Mouse (Mus musculus) gastrocnemius, postnatal 14 days (tissue): ENCODE measurements at regions not wholly inside any gene's neighbourhood (a gene's known extent, or its start where the extent isn't known, plus 50 kb on each side); places are given as distances from the start of the nearest gene placed in this dataset.
"Not testable (repeated sequence)": the region's sequence is repeated elsewhere in the genome, so short reads cannot be mapped to it uniquely, and the experiment has no call there.

Experiments
- DNase-seq: peaks from one replicate; pipeline ENCODE4 v3.0.0; 2021; ENCODE audit warnings: mixed read lengths
- intact Hi-C: fragments of 180-260 bp; cut with DNase I; formaldehyde crosslinking; loops from one replicate; pipeline ENCODE4 v1.15.1; 2025; ENCODE audit warnings: low total_unique reads

DNA sequence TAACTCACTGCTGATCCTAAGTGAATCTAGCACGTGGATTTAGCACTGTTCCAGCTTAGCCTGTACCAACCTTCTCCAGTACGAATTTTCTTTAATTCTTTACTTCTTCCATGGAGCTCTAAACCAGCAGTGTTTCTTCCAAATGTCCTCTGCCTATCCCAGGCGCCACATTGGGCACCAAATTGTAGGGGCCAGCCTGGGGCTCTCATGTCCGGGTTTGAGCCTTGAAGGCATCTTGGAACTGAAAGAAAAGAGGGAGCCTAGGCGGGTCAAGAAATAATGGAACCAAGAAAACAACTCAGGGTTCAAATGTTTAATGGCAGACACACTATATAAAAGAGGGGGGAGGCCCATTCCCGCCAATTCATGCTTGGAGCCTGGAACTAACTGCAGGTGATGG, 69.9 kb downstream of the Btbd35f17 start:
- intact Hi-C loops = not testable (repeated sequence)
- peak; percentile 2 for DNase-seq
